Mouse (Mus musculus): ENCODE measurements around the gene Adm.

The Adm gene

GRCm38 (mm10) chr7:110658378-110658928, 31.0 kb downstream of the Adm start:
- no peak for DNase-seq (ENCODE audit: low read depth)

- no peak for DNase-seq (ENCODE audit: low read depth)
These were observed 39.1 kb downstream of the Adm start for GRCm38 (mm10) chr7:110666537-110666936.

GRCm38 (mm10) chr7:110668247-110668646, 40.8 kb downstream of the Adm start:
- DNase-seq (ENCODE audit: low read depth): no peak

GRCm38 (mm10) chr7:110668756-110669155, 41.3 kb downstream of the Adm start:
- no peak for DNase-seq (ENCODE audit: low read depth)

GRCm38 (mm10) chr7:110671121-110671680, 43.7 kb downstream of the Adm start:
- DNase-seq (ENCODE audit: low read depth): no peak

Data from 416B (cell line).